Mouse (Mus musculus) kidney, adult 2 months (tissue): ENCODE measurements around the gene Olfr568.

Experiments used
- CTCF ChIP-seq: fragments of 200-500 bp; conservative IDR thresholded peaks from 2 replicates; pipeline ENCODE4 v1.5.1; 2011; ENCODE audit warnings: low read depth, mild to moderate bottlenecking, control low read depth, low read length, moderate library complexity, mixed read lengths; ENCODE audit not compliant: insufficient read depth, insufficient read length
- POLR2A ChIP-seq: fragments of 200-500 bp; IDR thresholded peaks from one replicate; pipeline ENCODE4 v1.6.1; 2011; ENCODE audit warnings: low read depth, low read length, control low read depth

GRCm38 (mm10) chr7:102927105-102927504 lies 50.2 kb downstream of the Olfr568 start:
- TF ChIP-seq CTCF (no peak), POLR2A (no peak)
